Mouse (Mus musculus) fibroblast of lung, adult 2 months (primary cell): ENCODE measurements around the gene Baiap3.
"Not testable (repeated sequence)": the region's sequence is repeated elsewhere in the genome, so short reads cannot be mapped to it uniquely, and the experiment has no call there.

ENCODE experiments used
- DNase-seq: peaks from one replicate; pipeline ENCODE4 v3.0.0-alpha.2; 2011; ENCODE audit warnings: low read depth

The Baiap3 gene

GRCm38 (mm10) chr17:25244239-25244638, 11.9 kb downstream of the Baiap3 start:
- DNase-seq: no peak

DNA sequence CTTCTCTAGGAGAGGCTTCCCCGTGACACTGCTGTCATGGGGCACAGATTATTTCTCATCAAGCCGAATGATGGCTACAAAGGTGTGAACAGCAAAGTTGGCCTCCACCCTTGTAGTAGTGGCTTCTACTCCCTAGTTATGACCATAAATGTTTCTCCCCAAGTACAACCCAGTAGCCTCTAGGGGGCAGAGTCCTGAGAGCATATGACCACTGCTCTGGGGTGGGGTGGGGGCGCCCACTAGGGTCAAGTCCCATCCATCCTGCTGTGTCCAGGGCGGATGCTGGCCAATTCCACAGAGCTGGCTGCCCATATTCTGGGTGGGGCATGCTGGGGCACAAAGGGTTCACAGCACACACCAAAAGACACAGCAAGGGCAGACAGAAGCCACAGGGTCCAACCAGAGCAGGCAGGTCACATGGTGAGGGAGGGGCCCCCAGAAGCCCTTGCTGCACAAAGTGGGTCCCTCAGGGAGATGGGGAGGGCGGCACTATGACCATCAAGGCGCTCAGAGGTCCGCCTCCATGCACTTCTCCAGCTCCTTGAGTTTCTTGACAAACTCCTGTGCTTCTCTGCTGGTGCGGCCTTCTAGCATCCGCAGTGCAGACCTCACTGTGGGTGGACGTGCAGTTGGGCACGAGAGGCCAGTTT, 12.9 kb downstream of the Baiap3 start:
- no peak for DNase-seq

- peak; percentile 53 for DNase-seq
These were observed 16.2 kb downstream of the Baiap3 start, which contains the start of the genes Gnptg and Tsr3 for GRCm38 (mm10) chr17:25239695-25240636. Gene Gnptg (minus strand): TSS chr17:25240124. Gene Tsr3 (plus strand): TSS chr17:25240170.

GRCm38 (mm10) chr17:25235635-25236034, 20.5 kb downstream of the Baiap3 start:
- DNase-seq: no peak

- not testable (repeated sequence) for DNase-seq
These were observed 24.5 kb downstream of the Baiap3 start for GRCm38 (mm10) chr17:25231621-25232020.

- no peak for DNase-seq
These were observed 25.5 kb downstream of the Baiap3 start for GRCm38 (mm10) chr17:25230700-25231099.

DNA sequence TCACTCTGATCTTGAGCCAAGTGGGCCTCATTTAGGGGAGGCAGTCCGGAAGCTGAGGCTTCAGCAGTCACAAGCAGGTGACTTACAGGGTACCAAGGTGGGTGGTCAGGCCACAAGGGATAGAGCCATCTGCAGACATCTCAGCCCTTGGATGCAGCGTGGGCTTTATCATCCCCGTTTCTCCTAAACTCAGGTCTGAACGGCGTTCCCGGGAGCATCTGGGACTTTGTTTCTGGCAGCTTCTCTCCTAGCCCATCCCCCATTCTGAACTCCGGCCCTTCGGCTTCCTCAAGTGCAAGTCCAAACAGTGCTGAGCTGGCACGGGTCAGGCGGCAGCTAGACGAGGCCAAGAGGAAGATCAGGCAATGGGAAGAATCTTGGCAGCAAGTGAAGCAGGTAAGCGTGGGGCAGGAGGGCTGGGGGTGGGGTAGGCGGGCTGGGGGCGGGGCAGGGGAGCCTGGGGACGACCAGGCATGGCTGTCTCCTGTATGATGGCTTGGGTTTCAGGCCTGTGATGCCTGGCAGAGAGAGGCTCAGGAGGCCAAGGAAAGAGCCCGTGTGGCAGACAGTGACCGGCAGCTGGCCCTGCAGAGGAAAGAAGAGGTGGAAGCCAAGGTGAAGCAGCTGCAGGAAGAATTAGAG, 26.0 kb downstream of the Baiap3 start:
- not testable (repeated sequence) for DNase-seq

- DNase-seq: no peak
These were observed 28.2 kb downstream of the Baiap3 start for GRCm38 (mm10) chr17:25227991-25228390.

DNA sequence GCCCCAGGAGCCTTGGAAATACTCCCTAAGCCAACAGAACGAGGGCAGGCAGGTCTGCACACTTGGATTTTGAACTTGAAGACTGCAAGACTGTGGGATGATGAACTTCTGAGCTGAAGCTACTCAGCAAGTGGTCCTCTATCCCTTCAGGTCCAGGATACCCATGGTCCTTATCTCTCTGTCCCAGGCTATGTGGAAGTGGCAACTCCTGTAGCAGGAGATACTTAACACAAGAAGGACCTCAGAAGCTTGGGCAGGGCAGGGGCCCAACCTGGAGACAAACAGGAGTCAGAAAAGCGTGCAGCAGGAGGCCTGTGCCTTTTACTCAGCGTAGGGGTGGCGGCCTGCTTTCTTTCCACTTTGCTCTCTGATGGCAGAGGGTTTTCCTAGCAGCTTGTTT, 30.5 kb downstream of the Baiap3 start:
- no peak for DNase-seq

- no peak for DNase-seq
These were observed 31.5 kb downstream of the Baiap3 start for GRCm38 (mm10) chr17:25224586-25225222.

DNA sequence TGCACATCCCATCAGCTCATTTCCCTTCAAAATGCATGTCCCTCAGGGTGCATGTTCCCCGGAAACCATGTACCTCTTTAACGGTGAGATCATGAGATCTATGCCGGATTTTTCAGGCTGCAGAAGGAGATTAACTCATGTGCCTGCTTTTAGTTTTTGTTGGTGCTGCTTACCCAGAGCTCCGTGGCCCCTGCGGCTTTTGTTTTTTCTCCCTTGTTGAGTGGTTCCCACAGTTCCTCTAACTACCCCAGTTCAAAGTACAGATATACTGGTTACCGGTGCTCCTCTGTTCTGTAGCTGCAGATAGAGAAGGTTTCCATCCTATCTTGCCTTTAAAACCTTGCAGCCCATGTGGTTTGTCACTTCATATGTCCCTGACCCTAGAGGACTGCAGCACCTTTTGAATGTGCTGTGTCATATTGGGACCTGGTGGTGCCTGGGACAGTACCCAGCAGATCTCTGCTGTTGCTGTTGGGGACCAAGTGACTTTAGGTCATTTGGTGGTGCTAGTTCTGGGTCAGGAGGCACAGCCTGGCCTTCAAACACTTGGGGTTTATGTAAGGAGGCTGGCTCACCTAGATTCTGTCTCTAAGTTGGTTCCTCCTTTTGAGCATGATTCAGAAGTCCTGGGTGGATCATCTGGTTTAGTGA, 33.1 kb downstream of the Baiap3 start:
- no peak for DNase-seq

GRCm38 (mm10) chr17:25222504-25222940, 33.6 kb downstream of the Baiap3 start:
- DNase-seq: not testable (repeated sequence)

DNA sequence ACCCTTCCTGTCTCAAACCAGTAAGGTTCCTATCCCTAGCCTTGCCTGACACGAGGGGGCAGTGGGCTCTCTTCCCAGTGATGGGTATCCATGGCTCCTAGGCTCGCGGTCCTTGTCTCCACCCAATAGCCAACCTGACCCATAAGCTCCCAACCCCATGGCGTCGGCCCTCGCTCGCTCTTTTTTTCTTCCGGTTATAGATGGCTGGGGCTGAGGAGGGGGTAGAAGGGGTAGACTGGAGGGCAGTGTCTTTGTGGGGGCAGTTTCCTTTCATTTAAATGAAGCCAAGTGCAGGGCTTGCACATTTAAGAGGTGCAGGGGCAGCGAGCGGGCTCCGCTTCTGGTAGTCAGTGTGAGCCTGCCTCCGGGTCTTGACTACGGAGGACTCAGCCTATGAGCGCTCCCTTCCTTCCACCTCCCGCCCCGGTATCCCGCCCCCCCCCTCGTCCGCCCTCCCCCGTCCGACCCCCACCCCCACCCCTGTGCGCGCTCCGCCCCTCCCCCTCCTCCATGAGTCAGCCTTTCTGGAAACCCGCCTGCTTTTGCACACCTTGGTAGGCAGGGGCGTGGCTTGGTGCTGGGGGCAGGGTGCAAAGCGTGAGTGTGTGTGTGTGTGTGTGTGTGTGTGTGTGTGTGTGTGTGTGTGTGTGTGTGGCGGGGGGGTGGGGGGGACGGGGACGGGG, 34.2 kb downstream of the Baiap3 start:
- no peak for DNase-seq

DNA sequence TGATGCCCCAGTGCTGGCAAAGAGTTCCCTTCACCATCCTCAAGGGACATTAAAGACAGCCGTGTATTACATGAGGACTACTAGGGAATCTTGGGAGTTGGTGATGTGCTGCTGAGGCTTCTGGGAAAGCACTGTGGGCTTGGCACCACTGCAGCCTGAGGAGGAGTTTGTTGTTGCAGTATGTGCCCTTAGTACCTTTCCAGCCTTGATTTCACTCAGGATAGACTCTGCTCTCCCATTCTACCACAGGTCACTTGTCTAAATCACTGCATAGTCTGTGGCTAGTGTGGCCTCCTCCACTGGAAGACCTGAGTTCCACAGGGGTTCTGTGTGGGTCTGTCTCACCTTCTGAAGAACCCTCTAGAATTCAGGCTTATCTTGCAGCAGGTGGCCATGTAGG, 35.4 kb downstream of the Baiap3 start:
- no peak for DNase-seq

GRCm38 (mm10) chr17:25219492-25220295, 36.5 kb downstream of the Baiap3 start:
- no peak for DNase-seq

GRCm38 (mm10) chr17:25218967-25219366, 37.2 kb downstream of the Baiap3 start:
- DNase-seq: no peak

DNA sequence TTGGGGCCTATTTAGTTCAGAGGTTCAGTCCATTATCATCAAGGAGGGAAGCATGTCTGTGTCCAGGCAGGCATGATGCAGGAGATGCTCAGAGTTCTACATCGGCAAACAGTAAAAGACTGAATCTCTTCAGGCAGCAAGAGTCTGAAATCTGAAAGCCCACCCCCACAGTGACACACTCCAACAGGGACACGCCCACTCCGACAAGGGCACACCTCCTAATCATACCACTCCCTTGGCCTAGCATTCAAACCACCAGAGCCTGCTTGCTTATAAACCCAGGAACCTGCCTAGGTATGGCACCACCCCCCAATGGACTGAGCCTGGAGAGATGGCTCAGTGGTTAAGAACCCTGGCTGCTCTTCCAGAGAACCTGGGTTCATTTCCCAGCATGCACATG, 40.7 kb downstream of the Baiap3 start:
- no peak for DNase-seq

DNA sequence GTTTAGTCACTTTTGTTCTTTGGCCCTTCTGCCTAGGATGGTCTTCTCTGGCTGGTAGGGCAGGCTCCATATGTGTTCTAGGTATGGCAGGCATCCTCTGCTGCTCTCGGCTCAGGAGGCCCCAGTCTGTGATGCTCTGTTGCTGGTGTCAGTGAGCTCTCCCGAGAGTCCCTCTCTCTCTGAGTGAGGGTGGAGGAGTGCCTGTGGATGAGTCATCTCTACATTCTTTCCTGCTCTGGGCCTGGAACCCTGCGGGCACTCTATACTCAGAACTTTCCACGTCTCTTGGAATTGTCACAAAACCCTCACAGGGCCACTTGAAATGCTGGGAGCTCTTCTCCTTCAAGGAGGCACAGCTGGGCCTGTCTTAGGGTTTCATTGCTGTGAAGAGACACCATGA, 44.5 kb downstream of the Baiap3 start:
- DNase-seq: no peak

GRCm38 (mm10) chr17:25210680-25211466, 45.3 kb downstream of the Baiap3 start:
- DNase-seq: no peak
